Mouse (Mus musculus) intestine, embryonic 14.5 days (tissue): Measurements from ENCODE around the gene Svop. TPM values are rescaled to one million over a fixed set of nuclear protein-coding genes. Genes with fewer than 3 reads are reported as not detected.

ENCODE experiments used
- ATAC-seq: fragments of 200-750 bp; cut with Nextera tagmentation; replicated peaks from 2 replicates; pipeline ENCODE4 v1.8.0; 2017; ENCODE audit warnings: low read depth, moderate number of reproducible peaks, moderate TSS enrichment, moderate library complexity; ENCODE audit not compliant: low FRiP score, low TSS enrichment
- DNase-seq: peaks from one replicate; pipeline ENCODE4 v3.0.0-alpha.2; 2018; ENCODE audit warnings: low spot score
- H3K27ac ChIP-seq: fragments of 300-500 bp; sonication (generic); 2 replicates; pipeline ENCODE4 v1.5.1; 2014; ENCODE audit warnings: low read depth, mild to moderate bottlenecking, control low read depth
- H3K27me3 ChIP-seq: fragments of 300-500 bp; sonication (generic); replicated peaks from 2 replicates; pipeline ENCODE4 v1.6.1; 2014; ENCODE audit warnings: low read length, control low read depth; ENCODE audit not compliant: control insufficient read depth, insufficient read depth
- H3K36me3 ChIP-seq: fragments of 300-500 bp; sonication (generic); 2 replicates; pipeline ENCODE4 v1.6.1; 2014; ENCODE audit warnings: low read length, control low read depth; ENCODE audit not compliant: control insufficient read depth, insufficient read depth
- H3K4me1 ChIP-seq: fragments of 300-500 bp; sonication (generic); replicated peaks from 2 replicates; pipeline ENCODE4 v1.6.1; 2014; ENCODE audit warnings: low read length, control low read depth, mixed read lengths; ENCODE audit not compliant: control insufficient read depth, insufficient read depth
- H3K4me2 ChIP-seq: fragments of 300-500 bp; sonication (generic); 2 replicates; pipeline ENCODE4 v1.6.1; 2014; ENCODE audit warnings: low read length
- H3K4me3 ChIP-seq: fragments of 300-500 bp; sonication (generic); 2 replicates; pipeline ENCODE4 v1.5.1; 2014; ENCODE audit warnings: low read depth, low read length, control low read depth, mixed read lengths
- H3K9ac ChIP-seq: fragments of 300-500 bp; sonication (generic); 2 replicates; pipeline ENCODE4 v1.6.1; 2014; ENCODE audit warnings: mild to moderate bottlenecking, low read length
- H3K9me3 ChIP-seq: fragments of 300-500 bp; sonication (generic); 2 replicates; pipeline ENCODE4 v1.6.1; 2016; ENCODE audit warnings: low read length, control low read depth; ENCODE audit not compliant: control insufficient read depth
- WGBS: fragments of 180-500 bp; shearing (Covaris S2); extraction: QIAGEN DNeasy Blood & Tissue Kit; methylation state at CpG from one replicate; pipeline ENCODE4 v1.1.7; 2014; 5-methylcytosine and 5-hydroxymethylcytosine counted together
- polyA plus RNA-seq: library from polyadenylated mRNA; unstranded; fragments of >200 nt; fragmentation: Nextera tagmentation; extraction: Ambion mirVana; gene quantifications from 2 replicates; pipeline ENCODE4 v1.2.1, GENCODE M21; 2014

Gene Svop
- polyA plus RNA-seq, 1 experiment from 2014 or later: 3.1 TPM

DNA sequence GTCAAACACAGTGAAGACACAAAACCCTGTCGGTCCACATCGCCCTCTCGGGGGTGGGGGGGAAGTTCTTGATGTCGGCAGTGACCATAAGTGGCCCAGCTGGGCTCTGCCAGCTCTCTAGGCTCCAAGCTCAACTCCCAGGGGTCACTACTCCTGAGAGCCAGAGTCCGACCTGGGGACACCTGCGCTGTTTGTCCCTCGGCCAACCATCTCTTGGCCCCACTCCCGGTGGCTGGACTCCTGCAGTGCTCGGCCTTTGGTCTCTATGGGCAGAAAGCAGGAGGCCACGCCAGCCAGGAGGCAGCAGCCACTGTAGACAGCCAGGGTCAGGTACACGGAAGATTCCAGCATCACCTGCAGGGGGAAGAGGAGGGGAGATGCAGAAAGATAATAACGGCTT is 63.3 kb downstream of the Svop start:
- Histone ChIP-seq H3K27me3 (no peaks in the 10 kb centered on the region), H3K27ac (no peak overlapping the region), H3K4me1 (peaks cover 8% of the 10 kb centered on the region; the same call in 1 of the 2 replicates), H3K4me3 (no peak overlapping the region), H3K9me3 (no peaks in the 10 kb centered on the region), H3K36me3 (no peaks in the 10 kb centered on the region), H3K9ac (no peak overlapping the region), H3K4me2 (no peak overlapping the region)
- ATAC-seq: no peak
- 88% methylated on average over 12 of the region's 12 CpGs for WGBS
- DNase-seq: no peak

DNA sequence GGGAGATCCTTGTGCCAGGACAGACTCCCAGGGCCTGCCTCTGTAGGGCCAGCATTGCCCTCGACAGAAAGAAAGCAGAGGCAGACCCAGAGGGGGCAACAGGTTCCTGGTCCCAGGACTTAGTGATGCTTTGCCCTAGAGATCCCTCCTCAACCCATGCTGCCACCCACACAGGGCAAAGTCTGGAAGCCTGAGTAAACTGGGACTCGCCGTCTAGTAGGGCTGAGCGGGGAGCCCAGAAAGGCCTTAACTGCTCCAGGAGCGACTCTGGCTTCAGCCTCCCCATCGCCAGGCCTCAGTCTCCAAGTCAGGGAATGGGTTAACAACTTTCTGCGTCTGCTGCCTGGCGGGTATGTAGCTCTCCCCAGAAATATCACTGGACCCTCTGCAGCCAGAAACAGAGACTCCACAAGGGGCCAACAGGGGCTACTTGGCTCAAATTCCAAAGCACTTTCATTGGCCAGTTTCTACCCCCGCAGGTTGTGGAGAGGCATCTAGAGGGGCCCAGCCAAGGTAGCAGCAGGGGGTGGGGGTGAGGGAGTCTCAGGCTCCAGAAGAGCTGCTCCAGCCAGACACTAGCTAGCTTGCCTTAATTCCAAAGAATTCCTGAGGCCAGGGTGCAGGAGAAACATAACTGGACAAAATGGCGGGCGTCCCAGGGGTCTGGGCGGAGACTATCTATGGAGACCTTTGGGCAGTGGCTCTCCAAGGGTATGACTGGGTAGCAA is 64.0 kb downstream of the Svop start:
- H3K4me2 ChIP-seq: no peak overlapping the region
- no peak overlapping the region for H3K27ac ChIP-seq
- no peak for ATAC-seq
- 84% methylated on average over 12 of the region's 12 CpGs for WGBS
- no peak overlapping the region for H3K4me3 ChIP-seq
- no peak for DNase-seq
- H3K9me3 ChIP-seq: no peaks in the 10 kb centered on the region
- H3K27me3 ChIP-seq: no peaks in the 10 kb centered on the region
- no peak overlapping the region for H3K9ac ChIP-seq
- H3K4me1 ChIP-seq: peaks cover 8% of the 10 kb centered on the region; the same call in 1 of the 2 replicates
- H3K36me3 ChIP-seq: no peaks in the 10 kb centered on the region

DNA sequence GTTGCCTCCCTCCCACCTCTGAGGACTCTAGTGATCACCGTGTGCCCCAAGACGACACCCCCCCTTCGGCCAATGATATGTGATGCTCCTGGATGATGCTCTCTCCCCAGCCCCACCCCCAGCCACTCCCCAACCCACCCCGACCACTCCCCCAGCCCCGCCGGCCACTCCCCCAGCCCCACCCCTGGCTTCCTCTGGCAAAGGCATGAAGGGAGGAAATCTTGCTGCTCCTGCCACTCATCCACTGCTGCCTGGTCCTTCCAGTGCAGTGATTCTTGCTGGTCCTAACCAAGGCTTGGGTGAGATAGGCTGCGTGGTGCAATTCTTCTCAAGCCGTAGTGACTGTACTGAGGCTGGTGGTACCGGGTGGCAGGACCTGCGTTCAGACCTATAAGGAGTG is 66.5 kb downstream of the Svop start:
- no peak overlapping the region for H3K4me2 ChIP-seq

DNA sequence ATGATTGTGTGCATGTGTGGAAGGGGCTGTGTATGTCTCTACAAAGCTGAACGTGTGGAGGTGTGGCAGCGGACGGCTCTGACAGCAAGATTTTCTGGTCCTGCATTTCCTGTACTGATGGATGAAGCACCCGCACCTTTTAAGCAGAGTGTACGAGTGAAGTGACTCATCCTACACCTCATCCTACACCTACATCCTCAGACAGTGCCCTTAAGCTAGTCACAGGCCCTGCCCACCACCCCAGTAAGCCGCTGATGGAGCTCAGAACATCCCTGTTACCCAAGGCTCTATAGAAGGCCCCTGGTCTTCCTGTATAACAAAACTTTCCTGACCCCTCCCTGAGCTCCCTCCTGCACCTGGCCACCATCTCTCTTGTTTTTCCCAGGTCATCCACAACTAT is 67.0 kb downstream of the Svop start:
- H3K27me3 ChIP-seq: no peaks in the 10 kb centered on the region
- no peak overlapping the region for H3K4me3 ChIP-seq
- H3K36me3 ChIP-seq: no peaks in the 10 kb centered on the region
- peaks cover 8% of the 10 kb centered on the region; the same call in 1 of the 2 replicates for H3K4me1 ChIP-seq
- ATAC-seq: no peak
- no peak overlapping the region for H3K4me2 ChIP-seq
- WGBS: 57% methylated on average over 6 of the region's 6 CpGs
- H3K9ac ChIP-seq: no peak overlapping the region
- no peaks in the 10 kb centered on the region for H3K9me3 ChIP-seq
- no peak overlapping the region for H3K27ac ChIP-seq
- no peak for DNase-seq

More for the DNA sequence above, 66.5 kb downstream of the Svop start:
- H3K36me3 ChIP-seq: no peaks in the 10 kb centered on the region
- DNase-seq: no peak
- H3K4me1 ChIP-seq: peaks cover 8% of the 10 kb centered on the region; the same call in 1 of the 2 replicates
- H3K9me3 ChIP-seq: no peaks in the 10 kb centered on the region
- no peak overlapping the region for H3K9ac ChIP-seq
- H3K27me3 ChIP-seq: no peaks in the 10 kb centered on the region
- ATAC-seq: 0 out of 2 replicates have a peak, but pooled peaks have one; percentile 27
- no peak overlapping the region for H3K4me3 ChIP-seq
- WGBS: 8% methylated on average over 10 of the region's 10 CpGs
- no peak overlapping the region for H3K27ac ChIP-seq

DNA sequence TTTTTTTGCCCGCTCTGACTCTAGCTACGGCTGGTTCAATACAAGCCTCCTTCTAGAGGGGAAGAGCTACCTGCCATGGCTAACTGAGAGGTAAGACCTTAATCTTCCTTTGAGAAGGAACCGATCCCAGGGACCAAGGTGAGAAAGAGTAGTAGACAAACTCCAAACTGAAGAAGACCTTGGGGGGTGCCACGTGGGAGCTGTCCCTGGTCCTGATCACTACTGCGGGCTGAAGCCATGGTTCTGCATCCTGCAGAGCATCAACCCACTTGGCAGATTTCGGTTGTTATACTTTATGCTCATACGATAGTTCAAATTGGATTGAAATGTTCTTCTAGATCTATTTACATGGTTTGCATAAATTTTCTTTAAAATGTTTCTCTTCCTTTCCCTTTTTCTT is 76.2 kb downstream of the Svop start:
- DNase-seq (peak; percentile 74), ATAC-seq (no peak)
- no peaks in the 10 kb centered on the region for H3K27me3 ChIP-seq
- H3K4me1 ChIP-seq: no peaks in the 10 kb centered on the region
- WGBS: 69% methylated on average over 7 of the region's 7 CpGs
- no peak overlapping the region for H3K4me2 ChIP-seq
- H3K36me3 ChIP-seq: no peaks in the 10 kb centered on the region
- no peaks in the 10 kb centered on the region for H3K9me3 ChIP-seq
- no peak overlapping the region for H3K27ac ChIP-seq
- no peak overlapping the region for H3K4me3 ChIP-seq
- H3K9ac ChIP-seq: no peak overlapping the region

DNA sequence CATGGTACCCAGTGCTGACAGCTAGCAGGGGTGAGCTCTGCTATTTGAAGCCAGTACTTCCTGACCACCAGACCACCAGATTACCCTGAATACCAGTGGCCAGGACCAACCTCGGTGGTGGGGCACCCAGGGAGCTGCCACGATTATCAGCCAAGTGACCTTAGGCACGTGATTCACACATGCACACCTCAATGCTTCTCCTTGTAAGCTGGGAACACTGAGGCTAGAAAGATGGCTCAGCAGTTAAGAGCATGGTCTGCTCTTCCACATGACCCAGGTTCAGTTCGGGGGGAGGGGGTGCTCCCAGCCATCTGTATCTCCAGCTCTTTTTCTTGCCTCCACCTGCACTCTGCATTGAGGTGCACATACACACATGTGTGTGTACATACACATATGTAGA is 82.3 kb downstream of the Svop start:
- Histone ChIP-seq H3K27ac (no peak overlapping the region), H3K9me3 (no peaks in the 10 kb centered on the region), H3K9ac (no peak overlapping the region), H3K4me1 (no peaks in the 10 kb centered on the region), H3K4me3 (no peak overlapping the region), H3K27me3 (no peaks in the 10 kb centered on the region), H3K4me2 (no peak overlapping the region), H3K36me3 (no peaks in the 10 kb centered on the region)
- ATAC-seq (no peak), DNase-seq (no peak)
- WGBS: 71% methylated on average over 4 of the region's 4 CpGs

DNA sequence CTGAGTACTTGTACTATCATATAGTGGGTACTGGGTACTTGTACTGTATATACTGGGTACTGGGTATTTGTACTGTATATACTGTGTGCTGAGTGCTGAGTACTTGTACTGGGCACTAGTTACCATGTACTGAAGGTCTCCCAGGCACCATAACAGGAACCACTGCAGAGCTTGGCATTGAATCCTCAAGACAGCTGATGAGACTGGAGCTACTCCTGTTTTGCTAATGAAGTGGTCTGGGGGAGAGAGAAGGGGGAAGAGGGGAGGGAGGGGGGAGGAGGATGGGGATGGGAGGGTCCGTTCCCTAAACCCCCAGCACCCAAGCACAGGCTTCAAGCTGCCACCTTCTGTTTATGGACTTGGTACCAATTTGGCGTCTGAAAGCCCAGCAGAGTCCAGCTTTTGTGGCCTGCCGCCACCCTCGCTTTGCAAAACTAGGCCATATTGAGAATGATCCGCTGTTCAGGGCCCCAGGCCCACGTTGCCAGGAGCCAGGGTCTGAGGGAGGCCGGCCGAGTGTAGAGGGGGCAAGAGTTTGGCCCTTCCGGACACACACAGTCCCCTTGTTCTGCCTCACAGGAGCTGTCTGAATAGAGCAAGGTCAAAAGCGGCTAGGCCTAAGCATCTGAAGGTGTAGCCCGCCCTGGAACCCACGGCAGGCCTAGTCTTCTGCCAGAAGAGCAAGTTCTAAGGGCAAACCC is 83.5 kb downstream of the Svop start:
- Histone ChIP-seq H3K36me3 (no peaks in the 10 kb centered on the region), H3K9ac (no peak overlapping the region), H3K4me3 (no peak overlapping the region), H3K4me1 (no peaks in the 10 kb centered on the region), H3K27me3 (no peaks in the 10 kb centered on the region), H3K27ac (no peak overlapping the region), H3K9me3 (no peaks in the 10 kb centered on the region), H3K4me2 (no peak overlapping the region)
- DNase-seq (no peak), ATAC-seq (no peak)
- 83% methylated on average over 12 of the region's 12 CpGs for WGBS

DNA sequence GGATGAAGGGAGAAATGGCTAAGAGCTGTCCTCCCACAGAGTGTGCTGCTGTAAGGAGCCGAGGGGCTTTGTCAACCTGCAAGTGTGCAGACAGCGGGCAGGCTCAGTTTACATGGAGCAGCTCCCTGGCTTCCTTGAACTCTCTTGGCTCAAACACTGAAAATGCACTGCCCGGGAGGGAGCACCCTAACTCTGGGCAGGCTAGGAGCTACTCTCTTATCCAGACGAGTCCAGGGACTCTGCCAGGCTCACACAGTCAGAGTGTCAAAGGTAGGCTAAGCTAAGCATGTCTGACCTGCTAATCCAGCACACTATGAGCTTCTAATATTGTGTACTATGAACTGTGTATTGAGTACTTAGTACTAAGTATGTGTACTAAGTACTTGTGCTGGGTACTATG is 84.4 kb downstream of the Svop start:
- H3K4me2 ChIP-seq: no peak overlapping the region
- H3K4me1 ChIP-seq: no peaks in the 10 kb centered on the region
- no peak overlapping the region for H3K4me3 ChIP-seq
- DNase-seq (no peak), ATAC-seq (no peak)
- H3K36me3 ChIP-seq: no peaks in the 10 kb centered on the region
- no peaks in the 10 kb centered on the region for H3K27me3 ChIP-seq
- 69% methylated on average over 4 of the region's 4 CpGs for WGBS
- H3K9ac ChIP-seq: no peak overlapping the region
- no peaks in the 10 kb centered on the region for H3K9me3 ChIP-seq
- H3K27ac ChIP-seq: no peak overlapping the region
